Mouse (Mus musculus) E14TG2a.4 (cell line): ENCODE results near the gene Sub1.

ENCODE experiments used
- CTCF ChIP-seq: conservative IDR thresholded peaks from 2 replicates; pipeline ENCODE4 v1.5.1; 2014; ENCODE audit warnings: low read length
- POU5F1 ChIP-seq: IDR thresholded peaks from 2 replicates; pipeline ENCODE4 v1.6.1; 2014; ENCODE audit warnings: low read length, borderline replicate concordance

- TF ChIP-seq CTCF = no peak
- TF ChIP-seq POU5F1 = no peak
Observed at GRCm38 (mm10) chr15:11994921-11995814, 1.6 kb downstream of the Sub1 start.
